Mouse (Mus musculus) heart, adult 2 months (tissue): ENCODE measurements around the gene Pik3cb.

Experiments used
- CTCF ChIP-seq: fragments of 200-600 bp; IDR thresholded peaks from 2 replicates; pipeline ENCODE4 v1.8.1; 2022; ENCODE audit warnings: antibody characterized with exemption, mild to moderate bottlenecking, moderate library complexity
- EP300 ChIP-seq: fragments of 200-500 bp; IDR thresholded peaks from 2 replicates; pipeline ENCODE4 v1.6.1; 2011; ENCODE audit warnings: low read depth, low read length, control low read depth; ENCODE audit not compliant: insufficient read depth
- POLR2A ChIP-seq: fragments of 200-500 bp; IDR thresholded peaks from 2 replicates; pipeline ENCODE4 v1.6.1; 2011; ENCODE audit warnings: mild to moderate bottlenecking, low read depth, low read length, control low read depth; ENCODE audit not compliant: insufficient read depth

DNA sequence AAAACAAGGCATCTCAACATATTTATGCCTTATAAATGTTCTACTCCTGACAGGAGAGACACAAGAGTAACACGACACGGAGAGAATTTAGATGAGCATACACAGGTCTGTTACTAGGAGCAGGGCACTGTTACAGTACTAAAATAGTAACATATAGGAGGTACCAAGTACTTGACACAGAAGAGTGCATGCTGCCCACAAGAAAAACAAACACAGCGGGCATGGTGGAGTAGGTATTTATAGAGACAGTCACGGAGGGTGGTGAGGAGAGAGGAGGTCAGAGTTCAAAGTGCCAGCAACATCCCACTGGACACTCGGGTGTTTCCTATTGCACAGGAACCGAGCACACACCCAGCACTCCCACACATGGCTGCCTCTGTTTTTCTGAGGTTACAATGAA, 90.7 kb downstream of the Pik3cb start:
- TF ChIP-seq CTCF (no peak), POLR2A (no peak), EP300 (no peak)
